Mouse (Mus musculus) lung, embryonic 16.5 days (tissue): ENCODE results near the gene Ssbp3. TPM values are rescaled to one million over a fixed set of nuclear protein-coding genes. Genes with fewer than 3 reads are reported as not detected.

Experiments
- ATAC-seq: fragments of 200-750 bp; cut with Nextera tagmentation; 2 replicates; pipeline ENCODE4 v1.8.0; 2017; ENCODE audit warnings: low read depth, mild to moderate bottlenecking, moderate library complexity
- H3K27ac ChIP-seq: fragments of 300-500 bp; sonication (generic); 2 replicates; pipeline ENCODE4 v1.5.1; 2014; ENCODE audit warnings: mild to moderate bottlenecking, control low read depth, low read length
- H3K27me3 ChIP-seq: fragments of 300-500 bp; sonication (generic); 2 replicates; pipeline ENCODE4 v1.6.1; 2014; ENCODE audit warnings: low read depth, low read length, mixed read lengths; ENCODE audit not compliant: control insufficient read depth, insufficient read depth
- H3K36me3 ChIP-seq: fragments of 300-500 bp; sonication (generic); 2 replicates; pipeline ENCODE4 v1.6.1; 2014; ENCODE audit warnings: low read length; ENCODE audit not compliant: control insufficient read depth, insufficient read depth
- H3K4me1 ChIP-seq: fragments of 300-500 bp; sonication (generic); replicated peaks from 2 replicates; pipeline ENCODE4 v1.6.1; 2014; ENCODE audit warnings: low read length, mixed read lengths; ENCODE audit not compliant: control insufficient read depth, insufficient read depth
- H3K4me2 ChIP-seq: fragments of 300-500 bp; sonication (generic); 2 replicates; pipeline ENCODE4 v1.6.1; 2014; ENCODE audit warnings: low read depth, low read length, control low read depth
- H3K4me3 ChIP-seq: fragments of 300-500 bp; sonication (generic); 2 replicates; pipeline ENCODE4 v1.5.1; 2014; ENCODE audit warnings: mild to moderate bottlenecking, low read length, control low read depth
- H3K9ac ChIP-seq: fragments of 300-500 bp; sonication (generic); 2 replicates; pipeline ENCODE4 v1.6.1; 2014; ENCODE audit warnings: low read length, control low read depth
- H3K9me3 ChIP-seq: fragments of 300-500 bp; sonication (generic); 2 replicates; pipeline ENCODE4 v1.6.1; 2016; ENCODE audit warnings: low read length; ENCODE audit not compliant: control insufficient read depth
- WGBS: fragments of 180-500 bp; shearing (Covaris S2); extraction: QIAGEN DNeasy Blood & Tissue Kit; methylation state at CpG from one replicate; pipeline ENCODE4 v1.1.7; 2014; 5-methylcytosine and 5-hydroxymethylcytosine counted together
- polyA plus RNA-seq: library from polyadenylated mRNA; unstranded; fragments of >200 nt; fragmentation: Nextera tagmentation; extraction: Ambion mirVana; gene quantifications from 2 replicates; pipeline ENCODE4 v1.2.1, GENCODE M21; 2015

Ssbp3 gene
- polyA plus RNA-seq, 1 experiment from 2014 or later = 61.7 TPM

GRCm38 (mm10) chr4:107084858-107085257 lies 174.4 kb downstream of the Ssbp3 start:
- Histone ChIP-seq H3K36me3 (no peaks in the 10 kb centered on the region), H3K9ac (no peak overlapping the region), H3K9me3 (no peaks in the 10 kb centered on the region), H3K4me1 (peaks cover 5% of the 10 kb centered on the region), H3K4me3 (no peak overlapping the region), H3K4me2 (no peak overlapping the region), H3K27me3 (no peaks in the 10 kb centered on the region), H3K27ac (no peak overlapping the region)
- 21% methylated on average over 6 of the region's 6 CpGs for WGBS
- ATAC-seq = peak; percentile 46; the same call in 1 of the 2 replicates

GRCm38 (mm10) chr4:107091696-107092095 lies 181.2 kb downstream of the Ssbp3 start:
- Histone ChIP-seq H3K9me3 (no peaks in the 10 kb centered on the region), H3K4me1 (no peaks in the 10 kb centered on the region), H3K4me3 (no peak overlapping the region), H3K27me3 (no peaks in the 10 kb centered on the region), H3K36me3 (no peaks in the 10 kb centered on the region), H3K27ac (no peak overlapping the region), H3K4me2 (no peak overlapping the region), H3K9ac (no peak overlapping the region)
- no peak for ATAC-seq
- 74% methylated on average over 14 of the region's 14 CpGs for WGBS

GRCm38 (mm10) chr4:107094484-107095187 lies 184.1 kb downstream of the Ssbp3 start:
- Histone ChIP-seq H3K9me3 (no peaks in the 10 kb centered on the region), H3K4me2 (no peak overlapping the region), H3K27ac (no peak overlapping the region), H3K36me3 (no peaks in the 10 kb centered on the region), H3K4me1 (0 out of 2 replicates have a peak, but pooled peaks cover 4% of the 10 kb centered on the region), H3K9ac (no peak overlapping the region), H3K27me3 (no peaks in the 10 kb centered on the region), H3K4me3 (no peak overlapping the region)
- no peak for ATAC-seq
- WGBS = 71% methylated on average over 16 of the region's 16 CpGs

- 61% methylated on average over 6 of the region's 6 CpGs for WGBS
- H3K4me2 ChIP-seq = no peak overlapping the region
- H3K4me3 ChIP-seq = no peak overlapping the region
- no peaks in the 10 kb centered on the region for H3K9me3 ChIP-seq
- no peaks in the 10 kb centered on the region for H3K36me3 ChIP-seq
- ATAC-seq = no peak
- no peak overlapping the region for H3K27ac ChIP-seq
- H3K4me1 ChIP-seq = 0 out of 2 replicates have a peak, but pooled peaks cover 4% of the 10 kb centered on the region
- H3K27me3 ChIP-seq = no peaks in the 10 kb centered on the region
- H3K9ac ChIP-seq = no peak overlapping the region
Measured at GRCm38 (mm10) chr4:107096043-107096442, 185.5 kb downstream of the Ssbp3 start.

GRCm38 (mm10) chr4:107096841-107097373 lies 186.4 kb downstream of the Ssbp3 start, which contains the start of gene Cdcp2:
Cdcp2 (plus strand) TSS chr4:107096891.
- no peaks in the 10 kb centered on the region for H3K36me3 ChIP-seq
- H3K27me3 ChIP-seq = no peaks in the 10 kb centered on the region
- no peak within 1 kb of the TSS for H3K4me3 ChIP-seq
- H3K4me2 ChIP-seq = no peak within 1 kb of the TSS
- ATAC-seq = no peak
- no peak within 1 kb of the TSS for H3K9ac ChIP-seq
- 0 out of 2 replicates have a peak, but pooled peaks cover 4% of the 10 kb centered on the region for H3K4me1 ChIP-seq
- H3K9me3 ChIP-seq = no peaks in the 10 kb centered on the region
- no peak within 1 kb of the TSS for H3K27ac ChIP-seq
- 64% methylated on average over 16 of the region's 16 CpGs for WGBS

- Histone ChIP-seq H3K4me3 (no peak overlapping the region), H3K36me3 (no peaks in the 10 kb centered on the region), H3K4me2 (no peak overlapping the region), H3K27ac (no peak overlapping the region), H3K4me1 (peaks cover 4% of the 10 kb centered on the region; the same call in 1 of the 2 replicates), H3K9ac (no peak overlapping the region), H3K9me3 (no peaks in the 10 kb centered on the region), H3K27me3 (no peaks in the 10 kb centered on the region)
- WGBS = 33% methylated on average over 15 of the region's 15 CpGs
- no peak for ATAC-seq
Measured at GRCm38 (mm10) chr4:107097871-107098270, 187.4 kb downstream of the Ssbp3 start.

GRCm38 (mm10) chr4:107098375-107098774 lies 187.9 kb downstream of the Ssbp3 start:
- no peak overlapping the region for H3K4me3 ChIP-seq
- H3K9me3 ChIP-seq = no peaks in the 10 kb centered on the region
- WGBS = 72% methylated on average over 10 of the region's 10 CpGs
- H3K27me3 ChIP-seq = no peaks in the 10 kb centered on the region
- H3K4me2 ChIP-seq = no peak overlapping the region
- H3K36me3 ChIP-seq = no peaks in the 10 kb centered on the region
- ATAC-seq = no peak
- no peak overlapping the region for H3K9ac ChIP-seq
- peaks cover 4% of the 10 kb centered on the region; the same call in 1 of the 2 replicates for H3K4me1 ChIP-seq
- no peak overlapping the region for H3K27ac ChIP-seq

GRCm38 (mm10) chr4:107098791-107099525 lies 188.5 kb downstream of the Ssbp3 start:
- Histone ChIP-seq H3K36me3 (no peaks in the 10 kb centered on the region), H3K27ac (no peak overlapping the region), H3K4me2 (no peak overlapping the region), H3K4me3 (no peak overlapping the region), H3K27me3 (no peaks in the 10 kb centered on the region), H3K9ac (no peak overlapping the region), H3K9me3 (no peaks in the 10 kb centered on the region), H3K4me1 (peaks cover 4% of the 10 kb centered on the region; the same call in 1 of the 2 replicates)
- ATAC-seq = no peak; the same call in 1 of the 2 replicates
- 66% methylated on average over 17 of the region's 17 CpGs for WGBS
